Mouse (Mus musculus): ENCODE data around the gene Agl.

Gene Agl

DNA sequence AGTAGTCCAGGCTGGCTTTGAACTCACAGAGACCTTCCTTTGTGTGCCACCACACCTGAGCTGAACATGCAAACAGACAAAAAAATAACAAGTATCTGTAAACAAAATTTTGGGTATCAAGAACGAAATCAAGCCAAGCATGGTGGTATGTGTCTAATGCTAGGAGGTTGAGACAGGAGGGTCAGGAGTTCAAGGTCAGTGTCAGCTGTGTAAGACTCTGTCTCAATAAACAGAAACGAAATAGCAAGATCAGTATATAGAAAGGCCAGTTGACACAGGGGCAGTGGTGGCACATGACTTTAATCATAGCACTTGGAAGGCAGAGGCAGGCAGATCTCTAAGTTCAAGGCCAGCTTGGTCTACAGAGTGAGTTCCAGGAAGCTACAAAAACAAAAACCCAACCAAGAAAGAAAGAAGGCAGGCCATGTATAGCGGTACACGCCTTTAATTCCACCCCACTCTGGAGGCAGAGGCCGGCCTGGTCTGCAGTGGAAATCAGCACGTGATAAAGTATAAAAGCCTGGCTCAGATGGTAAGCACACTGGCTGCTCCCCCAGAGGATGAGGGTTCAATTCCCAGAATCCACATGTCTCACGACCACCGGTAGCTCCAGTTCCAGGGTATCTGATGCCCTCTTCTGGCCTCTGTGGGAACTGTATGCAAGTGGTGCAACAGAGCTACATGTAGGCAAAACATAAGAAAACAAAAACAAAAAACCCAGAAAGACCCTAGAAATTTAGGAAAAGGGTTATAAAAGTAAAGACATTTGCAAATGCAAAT is 59.4 kb downstream of the Agl start:
- 63% methylated on average over 8 of the region's 8 CpGs for WGBS

DNA sequence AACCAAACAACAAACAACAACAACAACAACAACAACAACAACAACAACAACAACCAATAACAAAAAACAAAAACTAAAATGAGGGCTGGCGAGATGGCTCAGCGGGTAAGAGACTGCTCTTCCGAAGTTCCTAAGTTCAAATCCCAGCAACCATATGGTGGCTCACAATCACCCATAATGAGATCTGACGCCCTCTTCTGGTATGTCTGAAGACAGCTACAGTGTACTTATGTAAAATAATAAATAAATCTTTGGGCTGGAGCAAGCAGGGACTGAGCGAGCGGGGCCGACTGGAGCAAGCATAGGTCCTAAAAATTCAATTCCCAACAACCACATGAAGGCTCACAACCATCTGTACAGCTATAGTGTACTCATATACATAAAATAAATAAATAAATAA is 60.3 kb downstream of the Agl start:
- 88% methylated on average over 7 of the region's 7 CpGs for WGBS

DNA sequence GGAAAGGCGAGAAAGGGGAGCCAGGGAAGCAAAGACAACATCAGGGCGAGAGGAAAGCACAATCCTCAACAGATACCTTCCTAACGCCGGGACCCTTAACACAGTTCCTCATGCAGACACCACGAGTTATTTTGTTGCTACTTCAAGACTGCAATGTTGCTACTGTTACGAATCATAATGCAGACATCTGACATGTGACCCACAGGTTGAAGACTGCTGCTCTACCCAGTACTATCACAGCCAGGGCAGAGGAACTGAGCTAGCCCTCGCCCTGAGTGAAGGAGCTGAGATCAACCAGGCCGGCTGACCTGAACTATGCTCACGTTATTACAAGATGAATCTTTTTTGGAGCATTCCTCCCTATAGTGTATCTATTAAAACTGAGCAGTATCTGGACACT is 67.0 kb downstream of the Agl start:
- 87% methylated on average over 9 of the region's 9 CpGs for WGBS

DNA sequence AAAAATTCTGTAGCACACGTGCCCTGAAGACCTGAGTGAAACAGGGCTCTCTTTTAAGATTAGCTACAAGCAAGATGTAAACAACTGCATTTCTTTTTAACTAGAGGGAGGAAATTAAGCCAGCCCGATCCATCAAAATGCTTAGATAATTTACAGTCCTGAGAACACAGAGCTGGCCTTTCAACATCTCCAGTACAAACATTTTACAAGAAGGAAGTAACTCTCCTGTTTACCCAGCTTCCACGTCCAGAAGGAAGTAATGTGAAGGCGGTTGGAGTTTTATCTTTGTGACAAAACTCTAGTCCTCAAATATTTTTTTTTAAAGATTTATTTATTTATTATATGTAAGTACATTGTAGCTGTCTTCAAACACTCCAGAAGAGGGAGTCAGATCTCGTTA is 67.9 kb downstream of the Agl start:
- WGBS, result 82% methylated on average over 5 of the region's 5 CpGs

DNA sequence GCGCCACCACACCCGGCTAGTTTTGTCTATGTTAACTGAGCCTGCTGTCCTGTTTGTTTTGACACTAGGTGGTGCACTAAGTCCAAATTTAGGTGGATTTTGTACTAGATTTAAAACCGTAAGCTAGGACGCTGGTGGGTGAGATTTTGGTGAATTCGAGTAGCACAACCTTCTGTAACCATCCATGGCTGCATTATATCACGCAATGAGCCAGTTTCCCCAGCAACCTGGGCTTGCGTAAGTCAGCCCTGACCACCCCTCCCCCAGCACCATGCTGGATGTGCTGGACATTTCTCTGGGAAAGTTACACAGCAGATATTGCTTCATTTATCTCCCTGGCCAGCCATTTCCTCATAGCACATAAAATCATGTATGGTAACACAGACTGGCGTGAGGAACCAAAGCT is 70.6 kb downstream of the Agl start:
- WGBS, result 65% methylated on average over 8 of the region's 8 CpGs

DNA sequence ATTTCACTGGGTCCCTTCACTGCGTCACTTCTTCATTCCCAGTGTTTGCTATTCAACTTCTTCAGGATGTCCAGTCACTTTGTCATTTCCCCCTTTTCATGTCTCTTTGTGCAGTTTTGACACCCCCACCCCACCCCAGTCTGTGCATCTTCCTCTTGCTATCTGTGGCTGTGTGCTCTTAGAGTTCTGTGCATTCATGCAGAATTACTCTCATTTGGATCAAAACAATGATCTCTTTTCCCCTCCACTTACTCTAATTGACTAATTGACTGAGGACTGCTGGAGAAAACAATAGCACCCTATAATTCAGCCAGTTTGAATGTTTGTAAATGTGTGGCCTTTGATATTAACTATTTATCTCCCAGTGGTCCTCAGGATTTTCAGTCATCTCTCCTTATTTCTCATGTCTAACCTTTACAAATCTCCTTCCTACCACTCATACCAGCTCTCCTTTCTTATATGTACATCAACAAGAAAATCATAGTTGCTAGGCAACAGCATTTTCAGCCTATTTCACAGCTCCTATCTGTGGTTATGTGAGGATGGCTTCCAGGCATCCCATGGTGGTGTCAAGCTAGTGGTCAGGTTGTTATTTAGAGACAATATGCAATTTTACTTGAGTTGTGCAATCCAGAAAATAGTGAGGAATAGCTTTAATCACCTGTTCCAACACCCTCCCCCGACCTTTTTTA is 78.3 kb downstream of the Agl start:
- WGBS, result 63% methylated on average over 2 of the region's 2 CpGs

DNA sequence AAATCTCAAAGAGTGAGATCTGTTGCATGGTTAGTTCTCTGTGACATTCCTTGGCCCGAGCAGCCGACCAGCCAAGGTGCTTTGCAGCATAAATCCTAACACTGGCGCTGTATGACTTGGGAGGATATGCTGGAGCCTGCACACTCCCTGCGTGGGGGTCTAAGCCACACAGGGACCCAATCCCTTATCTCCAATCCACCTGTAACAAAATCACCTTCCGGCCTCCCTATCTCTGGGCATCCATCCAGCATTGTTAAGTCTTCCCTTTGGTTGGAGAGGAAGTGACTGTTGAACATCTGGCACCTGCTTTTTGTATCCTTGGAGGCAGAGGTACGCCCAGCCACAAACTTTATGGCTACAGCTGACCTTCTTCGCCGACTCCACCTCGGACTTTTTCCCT is 81.2 kb downstream of the Agl start:
- 71% methylated on average over 9 of the region's 9 CpGs for WGBS

DNA sequence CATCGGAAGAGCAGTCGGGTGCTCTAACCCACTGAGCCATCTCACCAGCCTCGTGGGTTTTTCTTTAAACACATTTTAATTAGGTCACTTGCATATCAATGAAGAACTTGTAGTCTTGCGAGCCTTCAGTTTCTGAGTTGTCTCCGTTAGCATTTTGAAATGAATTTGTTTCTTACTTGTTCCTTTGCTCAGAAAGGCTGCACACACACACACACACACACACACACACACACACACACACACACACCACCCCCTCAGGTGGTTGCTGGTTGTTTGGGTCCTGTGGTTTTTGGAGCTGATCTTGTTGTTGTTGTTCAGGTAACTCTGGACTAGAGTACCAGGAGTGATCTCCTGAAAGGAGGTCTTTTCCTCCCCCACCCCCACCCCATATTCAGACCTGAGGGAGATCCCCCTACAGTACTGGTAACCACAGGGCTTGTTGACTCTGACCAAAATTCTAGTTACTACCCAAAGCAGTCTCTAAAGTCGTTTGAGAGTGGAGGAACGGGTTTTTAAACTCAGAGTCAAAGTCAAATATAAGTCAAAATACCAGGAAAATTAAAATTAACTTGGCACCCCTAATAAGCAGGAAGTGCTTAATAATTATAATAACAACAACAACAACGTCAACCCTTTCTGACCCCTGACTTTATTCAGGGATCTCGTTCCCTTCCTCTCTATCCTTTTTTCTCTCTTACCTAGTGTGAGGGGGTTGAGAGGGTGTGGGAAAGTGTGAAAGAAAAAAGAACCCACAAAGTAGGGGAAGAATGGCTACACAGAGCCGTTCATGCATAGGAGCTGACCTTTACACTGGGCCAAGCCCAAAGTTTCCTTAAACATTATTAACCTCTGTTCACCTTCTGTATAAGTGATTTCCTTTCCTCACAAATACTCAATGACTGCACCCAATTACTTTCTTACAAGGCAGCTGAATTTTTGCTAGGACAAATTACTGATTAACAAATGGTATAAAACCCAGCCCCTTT is 84.2 kb downstream of the Agl start:
- WGBS, result 58% methylated on average over 10 of the region's 10 CpGs

DNA sequence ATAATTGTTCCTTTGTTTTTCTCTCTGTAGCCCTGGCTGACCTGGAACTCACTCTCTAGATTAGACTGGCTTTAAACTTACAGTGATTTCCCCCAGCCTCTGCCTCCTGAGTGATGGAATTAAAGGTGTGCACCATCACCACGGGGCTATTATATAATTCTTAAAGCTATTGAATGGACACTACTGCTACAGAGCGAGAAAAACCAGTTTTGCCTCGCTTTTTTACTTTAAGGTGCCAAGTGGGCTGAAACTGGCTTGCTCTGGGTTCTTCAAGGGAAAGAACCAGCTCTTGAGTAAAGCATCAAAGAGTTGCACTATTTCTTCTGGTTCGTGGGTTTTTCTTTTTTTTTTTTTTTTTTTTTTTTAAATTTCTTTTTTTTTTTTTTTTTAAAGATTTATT is 85.0 kb downstream of the Agl start:
- 84% methylated on average over 4 of the region's 4 CpGs for WGBS

DNA sequence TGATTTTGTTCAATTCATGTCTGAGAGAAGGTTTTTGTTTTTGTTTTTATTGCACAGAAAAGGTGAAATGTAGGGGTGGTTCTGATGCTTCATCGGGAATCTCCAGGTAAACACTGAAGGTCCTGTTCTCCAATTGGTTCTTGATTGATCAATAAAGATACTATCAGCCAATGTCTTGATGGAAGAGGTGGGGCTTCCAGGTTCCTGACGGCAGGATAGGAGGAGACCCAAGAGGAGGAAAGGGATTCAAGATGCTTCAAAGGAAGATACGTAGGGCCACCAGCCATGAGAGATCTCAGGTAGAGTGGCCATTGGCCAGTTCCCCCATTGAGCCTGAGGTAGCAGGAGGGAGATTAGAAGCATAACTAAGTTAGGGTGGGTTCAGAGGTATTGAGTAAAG is 89.0 kb downstream of the Agl start:
- WGBS, result 85% methylated on average over 3 of the region's 3 CpGs

DNA sequence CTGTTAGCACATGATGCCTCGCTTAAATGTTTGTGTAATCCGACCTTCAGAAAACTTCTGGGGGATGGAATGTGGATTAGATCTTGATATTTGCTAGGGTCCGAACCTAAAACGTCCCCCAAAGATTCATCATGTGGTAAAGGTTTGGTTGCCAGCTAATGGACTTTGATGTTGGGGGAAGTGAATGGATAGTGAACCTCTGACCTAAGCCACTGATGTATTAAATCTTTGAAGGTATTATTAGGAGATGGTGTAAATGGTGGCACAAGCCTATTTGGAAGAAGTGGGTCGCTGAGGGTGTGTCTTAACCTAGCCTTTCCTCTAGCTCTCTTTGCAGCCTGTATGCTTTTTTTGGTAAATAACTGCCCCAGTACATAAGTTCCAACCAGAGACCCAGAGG is 94.9 kb downstream of the Agl start:
- 38% methylated on average over 5 of the region's 5 CpGs for WGBS

DNA sequence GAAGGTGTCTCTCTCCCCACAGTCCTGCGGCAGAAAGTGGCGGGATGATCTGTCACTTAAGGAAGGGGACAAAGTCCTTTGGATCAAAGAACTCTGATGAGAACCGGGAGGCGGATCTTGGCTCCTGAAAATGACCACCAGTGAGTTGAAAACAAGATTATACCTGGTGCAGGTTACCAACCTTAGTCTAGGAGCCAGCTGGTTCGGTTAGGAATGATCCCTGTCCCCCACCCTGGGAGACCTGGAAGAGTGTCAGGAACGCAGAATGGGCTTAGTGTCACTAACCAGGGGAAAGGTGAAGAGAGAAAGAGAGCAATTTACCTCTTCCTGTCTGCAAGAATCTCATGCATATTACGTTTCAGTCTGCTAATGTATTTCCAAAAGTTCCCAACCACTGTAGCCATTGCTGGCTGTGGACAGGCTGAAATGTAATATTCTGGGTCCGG is 95.5 kb downstream of the Agl start, which contains the start of gene Slc35a3:
TSS of gene Slc35a3 (minus strand) at position 396 of the 446 bp plus-strand sequence.
- 1% methylated on average over 8 of the region's 8 CpGs for WGBS

DNA sequence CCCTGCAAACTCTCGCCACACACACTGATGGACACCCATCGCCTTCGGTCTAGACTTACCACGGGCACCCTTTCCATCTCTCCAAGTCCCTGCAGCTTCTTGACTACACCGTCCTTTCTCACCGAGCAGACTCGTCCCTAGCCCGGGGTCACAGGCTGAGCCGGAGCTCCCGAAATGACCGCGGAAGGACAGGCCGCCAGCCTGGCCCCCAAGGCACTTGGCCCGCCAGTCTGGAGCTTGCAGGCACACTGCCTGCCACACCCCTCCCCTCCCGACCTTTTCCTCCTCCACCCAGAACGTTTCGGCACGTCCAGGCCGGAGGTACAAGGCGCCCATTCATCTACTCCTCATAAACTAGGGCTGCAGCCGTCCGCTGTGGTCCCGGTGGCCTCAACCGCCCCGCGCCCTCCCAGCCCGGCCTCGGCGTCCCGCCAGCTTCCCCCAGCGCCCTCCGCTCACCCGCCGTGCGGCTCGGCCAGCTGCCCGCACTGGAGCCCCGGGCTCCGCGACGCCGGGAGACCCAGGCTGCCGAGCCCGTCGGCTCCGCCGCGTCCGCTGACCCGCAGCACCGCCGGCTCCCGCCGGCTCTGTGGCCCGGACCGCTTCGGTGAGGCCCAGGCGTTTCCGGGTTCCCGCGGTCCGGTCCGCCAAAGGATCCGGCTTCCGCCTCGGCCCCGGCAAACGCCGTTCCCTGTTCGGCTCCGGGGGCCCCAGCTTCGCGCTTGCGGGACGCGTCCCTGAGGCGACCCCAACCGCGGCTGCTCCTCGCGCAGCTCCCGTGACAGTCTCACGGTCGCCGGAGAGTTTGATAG is 96.1 kb downstream of the Agl start:
- under 1% methylated on average over 85 of the region's 85 CpGs for WGBS

DNA sequence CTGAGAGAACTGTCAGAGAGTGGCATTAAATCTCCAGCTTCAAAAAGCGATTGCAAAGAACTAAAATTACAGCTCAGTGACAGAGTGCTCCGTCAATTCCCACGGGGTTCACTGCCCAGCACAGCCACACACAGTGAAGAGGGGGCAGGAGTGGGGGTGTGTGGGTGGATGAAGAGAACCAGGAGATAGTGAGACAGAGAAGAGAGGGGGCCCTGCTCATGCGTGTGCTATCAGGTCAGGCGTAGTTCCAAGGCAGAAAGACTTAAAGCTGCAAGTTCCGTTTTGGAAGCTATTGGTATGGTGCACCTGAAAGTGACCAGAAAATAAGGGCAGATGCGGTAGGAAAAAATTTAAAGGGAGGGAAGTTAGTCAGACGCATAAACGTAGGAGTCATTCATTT is 97.0 kb downstream of the Agl start:
- 38% methylated on average over 9 of the region's 9 CpGs for WGBS

DNA sequence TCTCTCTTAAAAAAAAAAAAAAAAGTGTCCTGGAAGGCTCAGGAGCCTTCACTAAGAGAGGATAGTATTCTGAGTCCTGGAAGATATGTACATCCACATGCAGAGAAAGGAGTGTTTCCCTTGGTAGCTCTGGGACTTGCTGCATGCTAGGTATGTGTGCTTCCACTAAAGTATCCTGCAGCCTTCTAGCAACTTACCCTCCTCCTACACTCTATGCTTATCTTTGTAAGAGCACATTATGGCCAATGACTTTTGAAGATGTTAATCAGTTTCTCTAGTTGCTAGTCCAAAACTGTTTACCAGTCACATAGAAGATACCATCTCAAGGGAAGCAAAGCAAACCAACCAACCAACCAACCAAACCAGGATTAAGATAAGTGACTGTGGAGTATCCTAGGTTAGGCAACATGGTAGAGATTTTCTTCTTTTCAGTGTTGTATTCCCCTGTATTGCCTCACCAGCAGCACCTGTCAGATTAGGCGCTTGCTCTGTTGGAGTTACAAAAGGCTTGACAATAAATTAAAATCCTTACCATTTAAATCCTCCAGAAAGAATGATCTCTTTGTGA is 102.2 kb downstream of the Agl start:
- WGBS, result 88% methylated on average over 1 of the region's 1 CpGs

DNA sequence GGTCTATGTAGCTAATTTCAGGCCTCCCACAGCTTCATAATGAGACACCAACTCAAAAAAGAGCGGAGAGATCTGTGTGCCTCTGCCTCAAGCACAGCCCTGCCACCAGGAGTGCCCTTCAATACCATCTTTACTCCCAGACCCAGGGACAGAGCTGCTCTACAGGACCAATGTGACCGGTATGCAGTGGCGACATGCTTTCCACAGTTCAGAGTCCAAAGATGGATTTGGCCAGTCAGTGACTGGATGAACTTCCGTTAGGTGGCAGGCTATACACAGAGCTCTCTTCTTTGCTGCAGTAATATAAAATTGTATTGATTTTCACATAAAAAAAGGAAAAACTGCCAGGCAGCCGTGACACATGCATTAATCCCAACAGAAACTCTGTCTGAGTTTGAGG is 104.1 kb downstream of the Agl start:
- 92% methylated on average over 5 of the region's 5 CpGs for WGBS

DNA sequence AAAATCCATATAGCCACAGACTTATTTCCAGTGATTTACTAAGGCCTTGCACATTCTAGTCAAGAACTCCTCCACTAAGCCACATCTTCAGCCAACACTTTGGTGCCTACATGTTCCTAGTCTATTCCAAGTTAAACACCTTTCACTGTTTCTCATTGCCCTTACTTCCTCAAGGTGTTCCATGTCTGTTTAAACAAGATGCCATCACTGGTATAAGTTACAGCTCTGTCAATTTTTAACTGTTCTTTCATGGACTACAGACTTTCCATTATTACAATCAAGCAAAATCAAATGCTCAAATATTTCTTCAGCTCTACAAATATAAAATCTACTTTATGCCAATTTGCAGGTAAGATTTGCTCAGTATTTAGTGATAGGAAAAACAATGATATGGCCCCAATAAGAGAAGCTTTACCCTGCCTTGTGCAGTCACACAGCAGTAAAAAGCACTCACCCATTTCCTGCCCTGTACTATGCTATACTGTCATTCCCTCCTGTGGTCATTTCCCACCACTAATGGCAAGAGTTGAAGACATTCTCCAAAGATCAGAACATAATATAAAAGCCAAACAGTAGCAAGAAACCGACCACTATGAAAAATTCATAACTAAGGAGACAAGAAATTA is 105.2 kb downstream of the Agl start:
- 95% methylated on average over 1 of the region's 1 CpGs for WGBS

DNA sequence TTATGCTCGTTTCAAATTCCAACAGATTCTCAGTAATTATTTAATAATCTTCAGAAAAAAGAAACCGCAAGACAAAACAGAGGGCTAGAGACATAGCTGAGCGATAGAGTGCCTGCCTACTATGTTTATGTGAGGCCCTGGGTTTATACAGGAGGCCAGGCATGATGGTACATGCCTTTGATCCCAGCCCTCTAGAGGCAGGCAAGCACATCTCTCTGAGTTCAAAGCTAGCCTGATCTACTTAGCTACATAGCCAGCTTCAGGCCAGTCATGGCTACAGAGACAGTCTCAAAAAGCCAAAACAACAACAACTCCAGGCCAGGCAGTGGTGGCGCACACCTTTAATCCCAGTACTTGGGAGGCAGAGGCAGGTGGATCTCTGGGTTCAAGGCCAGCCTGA is 106.4 kb downstream of the Agl start:
- 94% methylated on average over 4 of the region's 4 CpGs for WGBS

DNA sequence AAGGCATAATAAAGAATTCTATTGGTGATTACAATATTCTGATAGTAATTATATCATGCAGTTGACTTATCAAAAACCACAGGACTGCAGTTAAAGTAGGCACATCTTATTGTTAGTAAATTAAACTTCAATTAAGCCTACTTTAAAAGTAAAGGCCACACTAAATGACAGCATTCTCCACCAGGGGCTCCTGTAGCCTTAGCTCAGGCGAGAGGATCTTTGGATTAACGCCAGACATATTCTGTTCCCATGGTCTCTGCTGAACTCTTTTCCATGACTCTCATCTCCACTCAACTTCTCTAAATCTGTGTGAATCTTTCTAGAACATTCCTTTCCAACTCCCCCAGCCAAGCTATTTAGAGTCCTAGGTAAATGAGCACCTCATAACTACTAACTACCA is 109.2 kb downstream of the Agl start:
- WGBS, result 53% methylated on average over 2 of the region's 2 CpGs

DNA sequence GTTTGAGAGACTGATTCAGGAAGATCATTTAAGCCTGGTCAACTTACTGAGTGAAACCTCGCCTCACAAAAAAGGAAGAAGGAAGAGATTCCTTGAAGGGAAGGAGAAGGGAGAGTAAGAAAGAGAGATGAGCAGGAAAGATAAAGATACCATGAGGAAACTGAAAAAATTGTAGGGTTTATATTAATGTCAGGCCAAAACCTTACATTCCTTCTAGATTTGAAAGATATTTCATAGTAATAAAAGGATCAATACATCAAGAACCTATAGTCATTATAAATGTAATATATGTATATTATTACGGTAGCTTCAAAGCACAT is 112.3 kb downstream of the Agl start:
- WGBS, result 95% methylated on average over 2 of the region's 2 CpGs

Measured in cerebral cortex, adult 2 months (tissue).